Mouse (Mus musculus) A20 (cell line): ENCODE data around the gene Lpar6.

Experiments
- DNase-seq: peaks from one replicate; pipeline ENCODE4 v3.0.0-alpha.2; 2011; ENCODE audit warnings: low read depth, low spot score

Lpar6 gene

GRCm38 (mm10) chr14:73255426-73255970 is 17.8 kb downstream of the Lpar6 start:
- DNase-seq, result no peak

- no peak for DNase-seq
Observed at GRCm38 (mm10) chr14:73257348-73257747, 19.7 kb downstream of the Lpar6 start.

GRCm38 (mm10) chr14:73258181-73258580 is 20.5 kb downstream of the Lpar6 start:
- no peak for DNase-seq

GRCm38 (mm10) chr14:73262210-73262609 is 24.5 kb downstream of the Lpar6 start:
- no peak for DNase-seq

- peak; percentile 54 for DNase-seq
Observed at GRCm38 (mm10) chr14:73266166-73266565, 28.5 kb downstream of the Lpar6 start.

GRCm38 (mm10) chr14:73271807-73272206 is 34.1 kb downstream of the Lpar6 start:
- no peak for DNase-seq

GRCm38 (mm10) chr14:73279096-73279495 is 41.4 kb downstream of the Lpar6 start:
- DNase-seq, result peak; percentile 53

GRCm38 (mm10) chr14:73280996-73281395 is 43.3 kb downstream of the Lpar6 start:
- no peak for DNase-seq

- DNase-seq, result no peak
Observed at GRCm38 (mm10) chr14:73289915-73290314, 52.2 kb downstream of the Lpar6 start.

- no peak for DNase-seq
Observed at GRCm38 (mm10) chr14:73292434-73292833, 54.7 kb downstream of the Lpar6 start.
